Mouse (Mus musculus) right cerebral cortex, adult 18-20 months (tissue): ENCODE data around the gene Sh3bgr.

ENCODE experiments used
- DNase-seq: peaks from one replicate; pipeline ENCODE4 v3.0.0; 2022; ENCODE audit warnings: mixed read lengths

Sh3bgr gene

DNA sequence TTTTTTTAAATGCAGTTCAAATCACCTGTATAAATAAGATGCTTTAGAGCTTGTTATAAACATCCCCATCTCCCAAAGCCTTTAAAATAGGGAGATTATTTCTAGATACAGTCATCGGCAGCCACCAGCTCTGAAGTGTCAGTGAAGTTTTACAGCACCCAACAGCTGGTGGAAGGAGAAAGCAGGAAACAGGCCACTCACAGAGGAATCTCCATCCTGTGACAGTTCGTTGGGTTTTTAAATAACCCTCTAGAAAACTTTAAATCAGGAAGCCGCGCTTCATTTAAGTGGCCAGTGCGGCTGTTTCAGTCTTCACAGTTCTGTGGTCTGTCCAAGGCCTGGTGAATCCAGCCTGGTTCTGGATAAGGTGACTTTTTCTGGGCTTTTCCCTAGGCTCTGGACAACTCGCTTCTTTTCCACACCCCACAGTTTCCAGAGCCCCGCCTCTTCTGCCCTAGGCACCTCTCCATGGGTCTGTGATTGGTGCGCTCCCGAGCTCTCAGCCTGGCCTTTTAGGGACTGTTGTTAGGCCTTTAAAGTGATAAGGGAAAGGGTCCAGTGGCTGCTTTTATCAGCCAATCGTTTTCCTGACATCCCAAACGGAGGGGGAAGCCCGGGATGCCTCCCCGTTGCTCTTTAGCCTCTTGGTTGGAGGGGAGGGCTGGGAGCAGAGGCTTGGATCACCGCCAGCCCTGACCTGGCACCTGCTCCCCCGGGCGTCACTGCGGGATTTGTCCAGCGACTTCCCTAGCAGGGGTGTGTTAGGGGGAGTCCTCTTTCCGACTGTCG, at the start of gene Sh3bgr:
Sh3bgr (plus strand) TSS at position 538 of the 789 bp plus-strand sequence.
- no peak for DNase-seq

DNA sequence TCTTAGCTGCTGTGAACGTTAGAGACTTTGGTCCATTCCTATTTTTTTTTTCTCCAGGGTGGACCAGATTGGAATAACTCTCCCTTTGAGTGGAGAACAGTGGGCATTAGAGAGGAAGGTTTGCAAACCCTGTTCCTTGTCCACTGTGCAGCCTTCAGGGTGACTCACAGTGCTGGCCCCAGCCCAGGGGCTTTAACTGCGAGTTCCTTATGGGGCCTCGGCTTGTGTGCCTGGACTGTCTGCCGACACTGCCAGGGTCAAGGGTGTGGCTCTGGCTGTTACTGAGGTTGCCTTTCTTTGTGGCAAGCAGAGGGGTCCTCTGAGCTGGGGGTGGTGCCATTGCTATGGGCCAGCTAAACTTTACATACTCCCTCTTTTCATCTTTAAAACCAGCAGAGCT, 49.3 kb upstream of the Sh3bgr start:
- DNase-seq, result no peak

DNA sequence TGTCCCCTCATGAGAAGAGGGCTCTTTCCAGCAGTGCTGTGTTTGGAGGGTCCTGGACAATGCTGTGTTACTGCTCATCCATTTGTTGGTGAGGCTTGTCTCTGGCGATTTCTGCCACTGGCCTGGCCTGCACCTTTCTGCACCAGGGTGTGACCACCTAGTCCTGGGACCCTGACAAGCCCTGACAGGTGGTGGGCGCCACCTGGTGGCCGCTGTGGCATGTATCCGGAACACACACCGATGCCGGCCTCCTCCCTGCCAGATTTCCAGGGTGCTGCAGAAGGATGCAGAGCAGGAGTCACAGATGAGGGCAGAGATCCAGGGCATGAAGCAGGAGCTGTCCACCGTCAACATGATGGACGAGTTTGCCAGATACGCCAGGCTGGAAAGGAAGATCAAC, 48.7 kb upstream of the Sh3bgr start:
- peak; percentile 46 for DNase-seq

DNA sequence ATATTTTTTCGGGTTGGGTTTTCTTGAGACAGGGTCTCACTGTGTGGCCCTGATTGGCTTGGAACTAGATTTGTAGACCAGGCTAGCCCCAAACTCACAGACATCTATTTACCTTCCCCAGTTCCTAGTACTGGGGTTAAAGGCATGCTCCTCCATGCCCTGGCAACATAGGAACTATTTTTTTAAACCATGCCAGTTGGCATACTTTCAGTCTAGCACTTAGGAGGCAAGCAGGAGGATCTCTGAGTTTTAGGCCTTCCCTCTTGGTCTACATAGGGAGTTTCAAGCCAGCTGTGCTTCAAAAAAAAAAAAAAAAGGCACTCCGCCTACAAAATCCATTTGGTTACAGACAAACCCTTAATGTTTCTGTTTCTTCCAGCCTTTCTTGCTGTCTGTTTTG, 45.8 kb upstream of the Sh3bgr start:
- no peak for DNase-seq

DNA sequence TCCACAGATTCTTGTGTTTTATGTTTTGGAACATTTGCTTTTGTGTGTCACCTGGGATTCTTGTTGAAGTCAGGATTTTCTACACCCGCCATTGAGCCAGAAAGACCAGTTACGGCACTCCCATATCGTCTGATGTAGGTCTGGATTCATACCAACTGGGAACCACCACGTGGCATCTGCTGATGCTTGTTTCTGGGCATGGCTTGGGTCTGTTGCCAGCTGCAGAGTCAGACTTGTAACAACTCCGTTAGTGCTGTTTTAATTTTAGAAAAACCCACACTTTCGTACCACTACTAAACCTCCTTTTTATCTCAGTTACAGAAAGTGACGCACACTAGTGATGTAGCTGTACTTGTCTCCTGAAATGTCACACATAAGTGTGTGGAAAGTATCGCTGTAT, 44.2 kb upstream of the Sh3bgr start:
- DNase-seq, result peak; percentile 83

DNA sequence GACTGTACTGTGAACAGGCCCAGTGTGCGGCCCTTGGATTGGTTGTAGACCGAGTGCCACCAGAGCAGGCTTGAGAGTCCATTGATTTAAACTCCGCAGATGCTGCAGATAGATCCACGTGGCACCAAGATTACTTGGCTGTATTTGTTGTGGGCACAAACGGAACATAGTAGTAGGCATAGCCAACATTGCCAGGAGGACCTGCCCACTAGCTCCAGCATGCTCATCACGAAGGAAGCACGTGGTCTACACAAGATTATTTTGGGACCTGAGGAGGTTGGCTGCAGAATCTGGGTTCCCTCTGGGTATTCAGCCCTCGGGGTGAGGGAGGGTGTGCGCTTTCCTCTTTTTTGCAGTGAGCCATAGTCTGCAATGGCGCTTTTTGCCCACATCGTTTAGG, 43.1 kb upstream of the Sh3bgr start:
- DNase-seq, result peak; percentile 87

DNA sequence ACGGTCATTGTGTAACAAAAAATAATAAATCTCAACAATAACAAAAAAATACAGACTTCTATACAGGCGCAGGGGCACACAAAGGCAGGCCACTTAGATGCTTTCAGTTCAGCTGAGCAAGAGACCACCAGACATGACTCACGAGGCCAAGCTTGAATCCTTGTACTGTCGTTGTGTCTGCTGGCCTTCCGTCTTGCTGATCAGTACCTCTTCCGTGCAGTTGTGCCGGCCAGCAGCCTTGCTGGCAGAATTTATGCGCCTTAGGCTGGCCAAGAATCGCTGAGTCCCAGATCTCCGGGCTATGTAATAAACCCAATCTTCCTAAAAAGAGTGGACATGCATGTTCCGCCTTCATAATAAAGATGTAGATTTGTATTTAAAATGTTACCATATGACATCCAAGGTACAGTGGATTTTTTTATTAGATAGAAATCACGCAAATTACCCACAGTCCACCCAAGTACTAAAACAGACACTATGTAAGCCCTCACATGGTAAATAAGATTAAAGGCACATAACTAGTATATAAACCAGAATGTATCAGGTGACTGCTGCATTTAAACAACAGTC, 41.7 kb upstream of the Sh3bgr start:
- DNase-seq, result no peak

DNA sequence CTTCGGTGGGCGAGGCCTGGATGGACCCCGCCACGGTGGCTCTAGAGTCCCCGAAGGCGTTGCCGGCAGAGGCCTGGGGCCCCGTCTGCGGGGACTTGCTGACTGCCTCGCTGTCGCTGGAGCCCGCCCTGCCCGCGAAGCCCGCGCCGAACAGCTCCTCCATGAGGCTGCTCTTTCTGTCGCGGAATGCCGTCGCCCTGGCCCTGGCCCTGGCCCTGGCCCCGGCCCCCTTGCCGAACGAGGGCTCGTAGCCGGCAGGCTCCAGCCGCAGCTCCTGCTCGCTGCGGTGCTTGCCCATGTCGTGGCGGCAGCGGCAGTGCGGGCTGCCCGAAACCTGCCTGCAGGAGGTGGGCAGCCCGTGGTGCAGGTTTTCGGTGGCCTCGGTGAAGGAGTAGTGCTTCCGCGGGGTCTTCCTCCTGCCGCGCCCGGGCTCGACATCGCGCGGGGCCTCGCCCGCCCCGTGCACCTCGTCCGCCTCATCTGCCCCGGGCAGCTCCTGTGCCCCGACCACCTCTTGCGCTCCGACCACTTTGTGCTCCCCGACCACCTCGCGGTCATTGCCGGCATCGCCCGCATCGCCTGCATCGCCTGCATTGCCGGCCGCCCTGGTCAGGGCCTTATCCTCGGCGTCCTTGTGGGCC, 41.0 kb upstream of the Sh3bgr start:
- peak; percentile 28 for DNase-seq

DNA sequence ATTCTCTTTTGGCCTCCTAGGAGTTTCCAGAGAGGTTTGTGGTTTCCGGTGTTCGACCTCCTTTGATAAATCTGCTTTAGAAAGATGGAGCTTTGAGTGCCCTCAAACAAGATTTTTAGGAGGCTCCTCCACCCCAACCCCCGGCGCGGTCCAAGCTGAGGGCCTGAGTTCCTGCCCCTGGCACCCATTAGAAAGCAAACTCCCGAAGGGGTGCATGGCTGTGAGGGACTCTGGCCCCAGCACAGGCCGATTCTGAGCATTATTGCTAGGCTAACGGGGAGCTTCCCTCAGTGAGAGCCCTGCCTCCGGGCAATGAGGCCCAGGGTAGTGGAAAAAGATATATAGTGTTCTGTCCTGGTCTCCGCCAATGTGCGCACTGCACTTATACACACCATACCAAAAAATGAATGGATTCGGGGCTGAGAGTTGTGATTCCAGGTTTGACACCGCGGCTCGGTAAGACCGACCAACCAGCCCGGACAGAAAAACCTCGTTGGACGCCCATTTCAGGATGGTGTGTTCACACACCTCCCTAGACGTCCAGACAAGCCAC, 40.4 kb upstream of the Sh3bgr start:
- DNase-seq, result no peak

DNA sequence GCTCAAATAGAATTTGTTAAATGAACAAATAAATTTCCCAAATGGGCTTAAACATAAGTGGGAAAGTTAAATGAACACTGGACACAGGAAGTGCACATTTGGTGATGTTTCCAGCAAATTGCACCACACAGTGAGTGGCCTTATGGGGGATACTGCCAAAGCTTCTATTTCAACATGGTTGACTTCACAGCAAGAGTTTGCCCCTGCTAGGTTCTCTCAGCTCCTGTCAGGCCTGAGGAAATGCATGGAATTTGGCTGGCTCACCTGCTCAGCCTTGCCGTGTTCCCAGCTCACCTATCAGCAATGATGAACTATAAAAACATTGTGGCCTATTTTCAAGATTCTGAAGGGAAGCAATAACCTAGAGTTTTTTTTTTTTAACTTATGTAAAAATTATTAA, 39.3 kb upstream of the Sh3bgr start:
- DNase-seq, result no peak

DNA sequence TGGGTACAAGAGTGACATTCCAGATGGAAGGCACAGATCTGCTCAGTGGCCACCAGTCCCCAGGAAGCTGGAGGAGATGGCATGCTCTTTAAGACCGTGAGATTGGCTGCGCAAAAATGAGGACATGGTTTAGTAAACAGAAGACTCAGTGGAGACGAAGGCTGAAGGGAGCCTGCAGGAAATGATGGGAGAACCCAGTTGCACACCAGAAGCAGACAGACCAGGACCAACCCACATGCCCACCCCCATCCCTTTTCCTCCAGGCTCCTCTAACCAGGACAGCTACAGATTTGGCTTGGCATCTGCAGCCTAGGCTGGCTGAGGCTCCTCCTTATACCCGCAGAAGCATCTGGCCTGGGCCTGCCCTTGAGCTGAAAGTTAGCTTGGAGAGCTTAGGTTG, 38.9 kb upstream of the Sh3bgr start:
- DNase-seq, result no peak

DNA sequence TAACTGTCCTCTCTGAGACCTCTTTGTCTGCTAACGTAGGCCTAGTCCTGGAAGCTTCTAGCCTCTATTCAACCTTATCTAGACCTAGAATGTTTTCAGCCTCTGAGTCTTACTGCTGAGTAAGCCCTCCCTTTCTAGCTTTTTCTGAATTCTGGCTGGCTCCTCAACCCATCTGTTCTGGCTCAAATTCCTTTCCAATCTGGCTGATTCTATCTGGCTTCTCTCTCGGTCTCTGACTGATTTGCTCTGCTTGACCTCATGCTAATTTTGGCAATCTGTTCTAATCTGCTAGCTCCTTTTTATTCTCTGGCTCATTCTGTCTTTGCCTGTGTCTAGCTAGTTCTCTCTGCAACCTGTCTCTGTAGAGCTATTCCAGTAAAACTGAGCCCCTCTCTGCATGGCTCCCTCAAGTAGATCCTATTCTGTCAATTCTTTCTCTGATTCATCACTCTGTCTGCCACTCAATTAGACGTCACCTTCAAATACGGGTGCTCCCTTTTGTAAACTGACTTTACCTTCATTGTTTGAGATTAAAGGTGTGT, 34.5 kb upstream of the Sh3bgr start:
- no peak for DNase-seq

DNA sequence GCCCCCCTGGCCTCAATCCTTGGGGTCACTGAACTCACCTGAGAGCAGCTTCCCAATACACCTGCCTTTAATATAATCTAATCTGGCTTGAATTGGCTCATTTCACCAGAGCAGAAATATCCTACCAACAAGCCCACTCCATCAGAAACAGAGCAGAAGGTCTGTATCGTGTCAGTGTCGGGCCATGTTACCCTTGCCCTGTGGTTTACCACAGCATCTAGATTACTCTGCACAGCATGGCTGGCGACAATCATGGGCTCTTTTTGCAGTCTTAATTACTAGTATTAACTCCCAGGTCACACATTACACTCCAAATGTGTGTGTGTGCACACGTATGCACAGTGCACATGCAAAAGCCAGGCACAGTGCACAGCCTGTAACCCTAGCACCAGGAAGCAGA, 31.4 kb upstream of the Sh3bgr start:
- no peak for DNase-seq

DNA sequence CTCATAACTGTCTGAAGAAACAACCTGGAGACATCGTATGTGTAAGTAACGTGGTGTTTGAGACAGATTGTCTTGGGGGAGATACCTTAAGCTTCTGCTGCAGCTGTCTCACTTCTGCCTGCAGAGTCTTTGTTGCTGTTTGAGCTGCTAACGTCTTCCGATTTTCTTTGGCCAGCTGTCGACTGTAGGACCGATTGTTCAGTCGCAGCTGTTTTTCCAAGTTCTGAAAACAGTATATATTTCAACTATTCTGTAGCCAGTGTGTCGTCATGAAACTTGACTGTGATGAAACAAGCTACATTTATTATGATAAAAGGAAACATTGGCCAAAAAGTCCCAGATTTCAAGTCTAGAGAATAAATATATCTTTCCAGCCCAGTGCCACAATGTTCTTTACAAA, 26.6 kb upstream of the Sh3bgr start:
- no peak for DNase-seq

DNA sequence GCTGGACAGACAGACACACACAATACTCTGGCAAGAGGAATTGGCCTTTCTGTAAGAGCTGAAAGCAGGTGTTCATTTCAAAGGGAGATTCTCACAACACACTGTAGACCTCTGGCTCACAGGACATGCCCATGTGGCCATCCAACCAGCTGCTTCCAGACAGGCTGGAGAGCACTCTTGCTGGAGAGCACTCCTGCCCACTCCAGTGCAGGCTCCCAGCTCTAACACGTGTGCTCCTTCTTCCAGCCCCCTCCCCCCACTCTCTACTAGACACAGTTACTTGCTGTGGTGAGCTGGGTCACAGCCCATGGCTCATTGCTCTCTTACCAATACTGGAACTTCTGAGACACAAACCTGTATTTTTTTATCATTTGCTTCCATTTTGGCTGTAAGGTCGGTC, 24.9 kb upstream of the Sh3bgr start:
- DNase-seq, result no peak

DNA sequence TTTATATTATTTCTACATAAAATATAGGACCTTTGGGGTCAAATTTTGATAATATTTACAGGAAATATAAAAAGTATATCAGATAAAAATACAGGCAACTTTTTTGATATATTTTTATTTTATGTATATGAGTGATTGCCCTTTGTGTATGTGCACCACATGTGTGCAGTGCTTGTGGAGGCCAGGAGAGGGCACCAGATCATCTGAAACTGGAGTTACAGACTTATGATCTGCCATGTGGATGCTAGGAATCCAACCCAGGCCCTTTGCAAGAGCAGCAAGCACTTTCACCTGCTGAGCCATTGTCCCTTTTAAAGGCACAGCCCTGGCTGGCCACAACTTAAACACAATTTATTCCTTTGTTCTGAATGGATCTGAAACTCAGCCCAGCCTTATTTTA, 21.1 kb upstream of the Sh3bgr start:
- DNase-seq, result no peak

DNA sequence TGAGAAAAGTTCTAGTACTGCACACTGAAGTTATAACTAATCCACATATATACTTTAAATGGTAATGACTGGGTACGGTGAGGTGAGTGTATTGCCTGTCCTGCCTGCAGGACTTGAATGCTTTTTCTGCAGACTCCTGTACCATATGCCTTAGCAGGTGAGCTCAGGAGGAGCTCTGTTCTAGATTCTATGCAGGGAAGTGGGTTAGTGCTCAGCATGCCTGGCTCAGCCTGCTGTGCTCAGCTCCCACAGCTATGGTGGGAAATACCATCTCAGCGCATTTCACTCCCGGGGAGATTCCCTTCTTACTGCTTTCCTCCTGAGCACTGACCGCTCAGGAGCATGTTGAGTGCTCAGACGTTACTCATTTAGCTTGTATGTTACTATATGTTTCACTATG, 12.6 kb upstream of the Sh3bgr start:
- DNase-seq, result no peak

DNA sequence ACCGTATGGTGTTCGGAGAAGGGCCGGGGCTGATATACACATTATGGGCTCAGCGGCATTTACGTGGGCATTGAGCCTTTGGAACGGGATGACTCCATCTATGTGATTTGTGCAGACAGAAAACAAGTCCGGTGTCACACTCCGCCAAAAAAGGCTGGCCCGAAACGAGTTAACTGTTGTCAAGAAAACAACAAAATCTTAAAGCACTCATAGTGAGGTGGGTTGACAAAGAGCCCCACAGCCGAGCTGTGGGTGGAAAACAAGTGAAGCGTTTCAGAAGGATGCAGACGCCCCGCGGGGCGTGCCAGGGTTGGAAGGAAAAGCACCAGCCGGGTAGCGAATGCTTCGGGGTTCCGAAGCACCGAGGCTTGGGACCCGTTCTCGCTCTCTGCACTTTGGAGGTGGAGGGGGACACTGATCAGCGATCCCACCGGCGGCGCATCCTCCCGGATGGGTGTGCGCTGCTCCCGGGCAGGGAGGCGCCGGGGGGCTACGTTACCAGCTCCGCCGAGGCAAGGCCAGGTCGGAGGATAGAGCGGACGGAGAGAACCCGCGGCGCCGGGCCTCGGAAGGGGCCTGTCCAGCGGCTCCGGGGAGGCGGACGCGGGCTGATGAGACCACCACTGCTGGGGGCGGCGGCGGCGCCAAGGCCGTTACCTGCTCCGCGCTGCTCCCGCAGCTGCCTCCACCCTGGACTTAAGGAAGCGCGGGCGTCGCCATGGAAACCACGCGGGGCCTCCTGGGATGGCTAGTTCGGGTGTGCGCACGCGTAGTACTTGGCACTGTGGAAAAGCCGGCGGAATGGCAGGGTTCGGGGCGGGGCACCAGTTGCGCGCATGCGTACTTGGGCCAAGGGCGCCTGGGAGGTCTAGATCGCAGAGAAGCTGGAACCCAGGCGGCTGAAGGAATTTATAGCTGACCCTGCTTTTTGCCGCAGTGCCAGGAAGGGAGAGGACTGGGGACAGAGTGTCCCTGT, 8.4 kb upstream of the Sh3bgr start, which contains the start of gene Lca5l:
Lca5l (minus strand) TSS at position 741 of the 976 bp plus-strand sequence.
- peak; percentile 99 for DNase-seq

DNA sequence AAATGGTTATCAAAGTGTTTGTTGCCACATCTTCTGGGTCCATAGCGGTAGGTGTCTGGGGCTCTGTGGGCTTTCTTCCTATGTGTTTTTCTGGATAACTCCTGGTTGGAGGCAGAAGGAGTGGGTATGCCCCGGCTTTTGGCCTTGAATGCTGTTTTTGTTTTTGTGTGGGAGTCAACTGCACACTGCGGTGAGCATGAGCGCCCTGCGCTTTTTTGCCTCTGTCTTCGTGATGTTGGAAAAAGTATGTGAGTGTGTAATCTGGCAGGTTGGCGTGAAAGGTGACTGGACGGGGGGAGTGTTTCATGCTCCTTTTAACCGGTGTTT, 415 bp downstream of the Sh3bgr start:
- no peak for DNase-seq

DNA sequence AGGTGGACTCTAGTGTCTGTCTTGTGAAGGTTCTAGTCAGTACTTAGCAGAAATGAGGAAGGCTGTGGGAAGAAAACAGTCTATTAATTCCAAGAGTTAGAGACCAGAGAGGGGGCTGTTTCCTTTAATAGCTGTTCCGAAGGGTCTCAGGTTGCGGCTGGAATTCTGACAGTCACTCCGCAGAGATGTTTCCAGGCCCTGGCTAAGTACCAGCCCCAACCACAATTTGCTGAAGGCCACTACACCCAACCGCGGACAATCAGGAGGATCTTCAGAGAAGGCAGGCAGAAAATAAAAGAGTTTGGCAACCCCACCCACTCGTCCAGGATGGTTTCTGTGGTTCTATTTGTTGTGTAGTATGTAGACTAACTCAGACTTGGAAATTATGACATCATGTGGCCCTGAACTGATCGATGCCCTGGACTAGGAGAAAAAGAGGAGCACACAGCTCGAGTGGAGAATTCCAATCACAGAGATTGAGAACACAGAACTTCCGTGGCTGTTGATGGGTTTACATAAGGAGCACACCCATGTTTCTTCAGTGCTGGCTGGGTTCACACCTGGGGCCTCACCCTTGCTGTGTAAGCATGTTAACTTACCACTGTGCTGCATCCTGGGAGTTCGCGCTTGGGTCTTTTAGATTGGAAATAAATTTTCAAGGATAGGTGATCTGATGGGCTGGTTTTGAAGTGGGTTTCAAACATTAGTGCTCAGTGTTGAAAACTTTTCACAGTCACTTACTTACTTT, 1.4 kb downstream of the Sh3bgr start:
- DNase-seq, result no peak

DNA sequence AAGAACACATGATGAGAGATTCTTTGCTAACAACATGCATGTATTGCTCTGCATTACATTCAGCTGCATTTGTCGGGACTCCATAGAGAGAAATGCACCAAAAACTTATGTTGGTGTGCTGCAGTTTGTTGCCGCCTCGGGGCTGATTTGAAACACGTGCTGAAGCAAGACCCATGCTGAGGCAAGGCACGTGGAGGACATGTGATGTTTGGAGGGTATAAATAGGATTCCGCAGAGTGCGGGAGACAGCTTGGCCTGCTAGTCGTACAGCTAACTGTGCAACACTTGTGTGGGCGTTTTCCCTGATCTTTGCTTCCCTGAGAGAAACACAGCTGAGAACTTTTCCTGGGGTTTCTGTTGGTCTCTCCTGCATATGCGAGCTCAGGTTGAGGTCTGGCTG, 9.5 kb downstream of the Sh3bgr start:
- peak; percentile 14 for DNase-seq

DNA sequence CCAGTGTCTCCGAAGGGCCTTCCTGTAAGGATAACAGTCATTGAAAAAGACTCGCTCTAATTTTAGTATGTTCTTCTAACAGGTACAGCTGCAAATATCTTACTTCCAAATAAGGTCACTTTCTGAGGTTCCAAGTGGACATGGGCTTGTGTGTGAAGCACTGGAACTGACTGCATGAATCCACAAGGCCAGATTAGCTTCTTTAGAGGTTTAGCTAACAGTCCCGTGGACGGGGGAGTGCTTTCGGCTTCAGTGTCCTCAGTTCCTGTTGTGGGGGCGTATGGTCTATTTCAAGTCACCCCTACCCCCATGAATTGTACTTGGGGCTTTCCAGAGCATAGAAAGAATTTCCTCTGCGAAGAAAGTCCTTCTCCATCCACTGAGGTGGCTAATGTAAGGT, 10.6 kb downstream of the Sh3bgr start:
- DNase-seq, result no peak
